Mouse (Mus musculus) bone marrow macrophage, adult 2 months (primary cell): ENCODE measurements around the gene Cd72.

ENCODE experiments used
- CTCF ChIP-seq: IDR thresholded peaks from 2 replicates; pipeline ENCODE4 v1.5.1; 2012; ENCODE audit warnings: low read depth, mild to moderate bottlenecking, low read length, moderate library complexity
- POLR2A ChIP-seq: IDR thresholded peaks from 2 replicates; pipeline ENCODE4 v1.6.1; 2012; ENCODE audit warnings: mild to moderate bottlenecking, low read depth, low read length, borderline replicate concordance

GRCm38 (mm10) chr4:43452315-43452714, 2.1 kb downstream of the Cd72 start:
- TF ChIP-seq CTCF (no peak), POLR2A (no peak)
